Mouse (Mus musculus): ENCODE results near the gene Serp2. TPM values are rescaled to one million over a fixed set of nuclear protein-coding genes. Genes with fewer than 3 reads are reported as not detected.
A peak's percentile ranks its signal among the peaks of the same experiment; 100 is the strongest.

Gene Serp2
- polyA plus RNA-seq, 1 experiment from 2014 or later = 25.3 TPM

DNA sequence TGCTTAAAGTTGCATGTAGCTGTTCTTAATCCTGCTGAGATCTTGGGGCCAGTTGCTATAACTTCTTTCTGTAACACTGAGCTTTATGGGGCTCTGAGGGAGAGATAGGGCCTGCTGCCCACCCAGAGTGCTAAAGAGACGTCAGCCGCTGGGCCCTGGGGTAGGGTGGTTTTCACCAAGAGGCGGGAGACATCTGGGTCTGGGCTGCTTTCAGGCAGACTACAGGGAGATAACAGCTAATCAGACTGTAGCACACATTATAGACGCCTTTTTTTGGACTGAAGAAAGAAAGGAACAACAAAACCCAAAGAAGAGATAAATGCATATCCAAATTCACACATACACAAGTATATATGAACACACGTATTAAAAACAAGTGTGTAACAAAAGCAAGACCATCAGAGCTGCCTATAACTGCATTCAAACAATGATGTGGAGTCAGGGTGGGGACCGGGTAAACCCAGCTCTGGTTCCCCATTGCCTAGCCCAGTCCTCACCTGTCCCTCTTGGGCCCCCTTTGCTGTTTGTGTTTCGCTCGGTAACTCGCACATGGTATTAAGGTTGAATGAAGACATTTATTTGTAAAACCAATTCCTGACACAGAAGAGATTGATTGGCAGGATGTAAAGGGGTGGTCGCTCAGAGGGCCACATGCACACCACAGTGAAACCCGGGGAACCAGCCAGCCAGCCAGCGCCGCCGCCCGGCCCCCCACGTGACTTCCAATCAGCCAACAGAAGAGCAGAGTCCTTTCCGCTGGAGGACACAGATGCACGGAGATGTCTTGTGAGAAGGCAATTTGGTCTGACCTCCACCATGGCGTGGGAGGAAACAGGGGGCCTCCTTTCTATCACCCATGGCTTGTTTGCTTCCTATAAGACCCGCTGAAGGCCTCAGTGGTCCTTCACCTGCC, 24.2 kb downstream of the Serp2 start:
- no peaks in the 10 kb centered on the region for H3K9me3 ChIP-seq
- WGBS = 18% methylated on average over 20 of the region's 20 CpGs
- H3K27ac ChIP-seq = peak overlapping the region; percentile 92
- no peaks in the 10 kb centered on the region for H3K36me3 ChIP-seq
- peak overlapping the region; percentile 48 for H3K4me3 ChIP-seq
- no peaks in the 10 kb centered on the region for H3K27me3 ChIP-seq (ENCODE audit: insufficient read depth, poor library complexity, severe bottlenecking)
- H3K4me1 ChIP-seq = peaks cover 63% of the 10 kb centered on the region
- DNase-seq (ENCODE audit: low spot score) = peak; percentile 96

- 86% methylated on average over 7 of the region's 7 CpGs for WGBS
- Histone ChIP-seq H3K27ac (peak overlapping the region; percentile 63), H3K36me3 (no peaks in the 10 kb centered on the region), H3K4me1 (peaks cover 70% of the 10 kb centered on the region), H3K27me3 (ENCODE audit: insufficient read depth, poor library complexity, severe bottlenecking) (no peaks in the 10 kb centered on the region), H3K9me3 (no peaks in the 10 kb centered on the region), H3K4me3 (no peak overlapping the region)
- no peak for DNase-seq (ENCODE audit: low spot score)
Measured at GRCm38 (mm10) chr14:76531027-76531660, 25.5 kb downstream of the Serp2 start.

DNA sequence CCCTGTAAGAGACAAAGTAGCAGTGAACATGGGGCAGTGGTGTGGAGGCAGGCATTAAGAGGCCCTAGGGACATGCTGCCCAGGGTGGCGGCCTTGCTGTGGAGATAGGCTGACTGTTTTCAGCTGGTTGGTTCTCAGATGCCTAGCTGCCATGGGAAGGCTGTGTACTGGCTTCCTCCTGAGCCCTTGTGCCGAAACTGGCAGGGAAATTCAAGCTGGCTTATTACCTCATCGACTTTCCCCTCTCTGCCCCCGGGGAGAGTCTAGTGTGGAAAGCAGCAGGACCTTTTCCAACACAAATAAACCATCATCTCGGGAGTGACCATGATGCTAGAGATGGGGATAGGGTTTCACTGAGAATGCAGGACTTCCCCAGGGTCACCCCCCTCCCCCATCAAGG, 28.0 kb downstream of the Serp2 start:
- Histone ChIP-seq H3K27ac (peak overlapping the region; percentile 85), H3K9me3 (no peaks in the 10 kb centered on the region), H3K4me1 (peaks cover 63% of the 10 kb centered on the region), H3K4me3 (no peak overlapping the region), H3K27me3 (ENCODE audit: insufficient read depth, poor library complexity, severe bottlenecking) (no peaks in the 10 kb centered on the region), H3K36me3 (no peaks in the 10 kb centered on the region)
- no peak for DNase-seq (ENCODE audit: low spot score)
- WGBS = 31% methylated on average over 5 of the region's 5 CpGs

DNA sequence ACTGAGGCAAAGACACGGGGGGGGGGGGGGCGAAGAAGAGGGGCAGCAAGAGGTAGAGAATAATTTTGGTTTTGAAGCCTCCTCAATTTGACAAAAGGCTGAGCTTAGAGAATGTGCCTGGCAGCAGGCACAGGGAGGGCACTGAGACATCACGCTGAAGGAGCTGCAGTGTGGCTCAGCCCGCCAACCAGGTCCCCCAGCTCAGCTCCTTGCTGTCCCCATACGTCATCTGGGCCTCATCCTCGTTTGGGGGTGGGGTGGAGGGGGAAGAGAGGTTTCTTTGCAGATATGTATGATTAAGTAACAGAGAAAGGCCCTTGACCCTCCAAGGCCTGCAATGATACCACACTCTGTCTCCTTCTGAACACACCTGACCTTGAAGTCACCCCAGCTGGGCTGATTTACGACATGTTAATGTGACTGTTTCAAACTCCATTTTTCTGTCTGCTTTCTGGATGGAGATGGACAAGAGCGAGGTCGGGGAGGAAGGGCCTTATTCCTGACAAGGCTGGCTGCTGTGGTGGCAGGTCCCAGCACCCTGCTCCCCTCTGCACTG, 28.9 kb downstream of the Serp2 start:
- peak overlapping the region; percentile 85 for H3K27ac ChIP-seq
- H3K4me3 ChIP-seq = no peak overlapping the region
- H3K36me3 ChIP-seq = no peaks in the 10 kb centered on the region
- no peaks in the 10 kb centered on the region for H3K9me3 ChIP-seq
- no peaks in the 10 kb centered on the region for H3K27me3 ChIP-seq (ENCODE audit: insufficient read depth, poor library complexity, severe bottlenecking)
- DNase-seq (ENCODE audit: low spot score) = no peak
- peaks cover 56% of the 10 kb centered on the region for H3K4me1 ChIP-seq
- whole genome bisulfite sequencing = 51% methylated on average over 9 of the region's 9 CpGs

DNA sequence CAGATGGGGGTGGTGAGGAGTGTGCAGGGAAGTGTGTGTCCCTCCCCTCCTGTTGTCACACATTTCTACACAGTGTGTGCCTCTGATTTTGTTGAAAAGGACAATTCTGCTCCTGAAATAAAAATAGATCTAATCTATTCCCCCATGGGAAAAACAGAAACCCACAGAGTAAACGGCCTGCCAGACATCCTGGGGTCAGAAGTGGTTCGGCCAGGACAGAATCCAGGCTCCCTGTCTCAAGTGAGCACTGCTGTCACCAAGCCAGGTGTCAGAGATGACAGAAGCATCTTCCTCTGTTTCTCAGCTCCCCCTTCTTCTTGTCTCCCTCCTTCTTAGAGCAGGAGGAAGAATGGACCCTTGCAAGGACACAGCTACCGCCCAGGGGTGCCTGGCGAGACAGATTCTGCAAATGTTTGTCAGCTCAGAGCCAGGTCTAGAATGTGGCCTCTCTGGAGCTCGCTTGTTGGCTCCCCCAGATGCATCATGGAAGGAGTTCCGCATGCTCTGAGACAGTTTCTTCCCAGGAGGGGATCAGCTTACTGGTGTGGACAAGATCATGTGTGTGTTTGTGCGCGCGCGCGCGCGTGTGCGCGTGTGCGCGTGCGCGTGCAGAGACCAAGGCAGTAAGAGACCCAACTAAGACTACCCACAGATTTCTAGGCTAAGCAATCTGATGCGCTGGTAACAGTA, 29.5 kb downstream of the Serp2 start:
- Histone ChIP-seq H3K9me3 (no peaks in the 10 kb centered on the region), H3K36me3 (no peaks in the 10 kb centered on the region), H3K27ac (peak overlapping the region; percentile 85), H3K27me3 (ENCODE audit: insufficient read depth, poor library complexity, severe bottlenecking) (no peaks in the 10 kb centered on the region), H3K4me1 (peaks cover 49% of the 10 kb centered on the region), H3K4me3 (no peak overlapping the region)
- 80% methylated on average over 20 of the region's 20 CpGs for WGBS
- no peak for DNase-seq (ENCODE audit: low spot score)

GRCm38 (mm10) chr14:76526467-76526866, 30.2 kb downstream of the Serp2 start:
- H3K4me3 ChIP-seq = no peak overlapping the region
- H3K27me3 ChIP-seq (ENCODE audit: insufficient read depth, poor library complexity, severe bottlenecking) = no peaks in the 10 kb centered on the region
- 71% methylated on average over 6 of the region's 6 CpGs for WGBS
- H3K9me3 ChIP-seq = no peaks in the 10 kb centered on the region
- no peak for DNase-seq (ENCODE audit: low spot score)
- peak overlapping the region; percentile 85 for H3K27ac ChIP-seq
- peaks cover 45% of the 10 kb centered on the region for H3K4me1 ChIP-seq
- no peaks in the 10 kb centered on the region for H3K36me3 ChIP-seq

DNA sequence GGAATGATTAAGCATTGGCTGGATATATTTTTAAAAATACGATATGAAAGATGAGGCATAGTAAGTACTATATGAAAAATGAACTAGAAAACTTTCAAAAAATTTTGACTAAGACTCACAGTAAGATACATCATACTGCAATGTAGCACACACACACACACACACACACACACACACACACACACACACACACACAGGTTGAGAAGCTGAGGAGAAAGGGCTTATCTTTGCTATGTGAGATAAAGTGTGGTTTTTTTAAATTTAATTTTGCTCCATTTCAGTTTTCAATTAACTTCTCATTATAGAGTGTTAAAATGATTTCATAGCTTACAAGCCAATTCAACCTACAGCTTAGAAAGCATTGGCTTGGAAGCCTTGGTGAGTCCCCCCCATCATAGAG, 33.3 kb downstream of the Serp2 start:
- Histone ChIP-seq H3K27ac (no peak overlapping the region), H3K4me3 (no peak overlapping the region), H3K27me3 (ENCODE audit: insufficient read depth, poor library complexity, severe bottlenecking) (no peaks in the 10 kb centered on the region), H3K4me1 (peaks cover 47% of the 10 kb centered on the region), H3K9me3 (no peaks in the 10 kb centered on the region), H3K36me3 (no peaks in the 10 kb centered on the region)
- 92% methylated on average over 1 of the region's 1 CpGs for WGBS
- DNase-seq (ENCODE audit: low spot score) = no peak

DNA sequence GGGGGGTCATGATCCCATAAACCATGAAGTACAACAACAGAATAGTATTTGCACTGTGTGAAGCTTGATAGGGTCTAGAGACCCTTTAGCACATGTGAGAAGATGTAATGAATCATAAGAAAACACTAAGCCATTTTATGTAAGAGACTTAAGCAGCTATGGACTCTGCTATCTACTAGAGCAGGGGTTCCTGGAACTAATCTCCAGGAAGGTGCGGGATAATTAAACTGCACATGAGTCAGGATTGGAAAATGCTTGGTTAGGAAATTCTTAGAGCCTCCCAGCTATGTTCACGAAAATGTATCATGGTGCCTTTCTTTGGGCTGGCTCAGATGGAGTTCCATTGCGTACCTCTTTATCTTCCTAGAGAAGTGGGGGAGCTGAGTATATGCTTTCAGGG, 35.4 kb downstream of the Serp2 start:
- Histone ChIP-seq H3K4me3 (no peak overlapping the region), H3K4me1 (peaks cover 47% of the 10 kb centered on the region), H3K27me3 (ENCODE audit: insufficient read depth, poor library complexity, severe bottlenecking) (no peaks in the 10 kb centered on the region), H3K36me3 (no peaks in the 10 kb centered on the region), H3K27ac (no peak overlapping the region; the same call in 1 of the 2 replicates), H3K9me3 (no peaks in the 10 kb centered on the region)
- WGBS = 78% methylated on average over 3 of the region's 3 CpGs
- no peak for DNase-seq (ENCODE audit: low spot score)

DNA sequence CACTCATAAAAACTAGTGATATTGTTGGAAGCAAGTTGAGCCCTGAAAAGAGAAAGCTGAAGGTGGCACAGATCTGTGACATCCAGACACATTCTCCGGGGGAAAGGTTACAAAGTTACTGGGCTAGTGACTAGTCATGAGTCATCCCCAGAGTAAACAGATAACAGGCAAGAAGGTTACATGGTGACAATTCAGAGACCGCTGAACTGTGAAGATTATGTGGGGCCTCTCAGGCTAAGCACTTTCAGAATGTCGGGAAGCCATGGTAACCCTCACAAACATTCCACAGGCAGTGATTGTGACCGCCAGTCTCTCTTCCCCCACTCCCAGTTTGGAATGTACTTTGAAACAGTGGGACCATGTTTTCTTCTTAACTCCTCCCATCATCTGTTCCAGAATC, 36.1 kb downstream of the Serp2 start:
- Histone ChIP-seq H3K27ac (peak overlapping the region; percentile 60), H3K27me3 (ENCODE audit: insufficient read depth, poor library complexity, severe bottlenecking) (no peaks in the 10 kb centered on the region), H3K9me3 (no peaks in the 10 kb centered on the region), H3K36me3 (no peaks in the 10 kb centered on the region), H3K4me3 (no peak overlapping the region), H3K4me1 (peaks cover 51% of the 10 kb centered on the region)
- 12% methylated on average over 4 of the region's 4 CpGs for WGBS
- DNase-seq (ENCODE audit: low spot score) = peak; percentile 88

- 52% methylated on average over 5 of the region's 5 CpGs for WGBS
- H3K4me1 ChIP-seq = peaks cover 67% of the 10 kb centered on the region
- H3K27me3 ChIP-seq (ENCODE audit: insufficient read depth, poor library complexity, severe bottlenecking) = no peaks in the 10 kb centered on the region
- peak overlapping the region; percentile 77; the same call in 1 of the 2 replicates for H3K27ac ChIP-seq
- H3K9me3 ChIP-seq = no peaks in the 10 kb centered on the region
- no peaks in the 10 kb centered on the region for H3K36me3 ChIP-seq
- no peak overlapping the region for H3K4me3 ChIP-seq
- no peak for DNase-seq (ENCODE audit: low spot score)
Measured at GRCm38 (mm10) chr14:76518217-76518616, 38.5 kb downstream of the Serp2 start.

GRCm38 (mm10) chr14:76515620-76516019, 41.1 kb downstream of the Serp2 start:
- peaks cover 69% of the 10 kb centered on the region for H3K4me1 ChIP-seq
- DNase-seq (ENCODE audit: low spot score) = no peak
- H3K36me3 ChIP-seq = no peaks in the 10 kb centered on the region
- H3K27me3 ChIP-seq (ENCODE audit: insufficient read depth, poor library complexity, severe bottlenecking) = no peaks in the 10 kb centered on the region
- 60% methylated on average over 7 of the region's 7 CpGs for WGBS
- H3K27ac ChIP-seq = peak overlapping the region; percentile 77
- H3K9me3 ChIP-seq = no peaks in the 10 kb centered on the region
- peak overlapping the region; percentile 23 for H3K4me3 ChIP-seq

- Histone ChIP-seq H3K27ac (peak overlapping the region; percentile 81; the same call in 1 of the 2 replicates), H3K4me1 (peaks cover 58% of the 10 kb centered on the region), H3K27me3 (ENCODE audit: insufficient read depth, poor library complexity, severe bottlenecking) (no peaks in the 10 kb centered on the region), H3K9me3 (no peaks in the 10 kb centered on the region), H3K4me3 (no peak overlapping the region), H3K36me3 (peaks cover 5% of the 10 kb centered on the region; the same call in 1 of the 2 replicates)
- 36% methylated on average over 6 of the region's 6 CpGs for WGBS
- DNase-seq (ENCODE audit: low spot score) = no peak
Measured at GRCm38 (mm10) chr14:76514050-76514585, 42.6 kb downstream of the Serp2 start.
